Mouse (Mus musculus): Measurements from ENCODE around the gene Arhgef6. TPM values are rescaled to one million over a fixed set of nuclear protein-coding genes. Genes with fewer than 3 reads are reported as not detected.

The Arhgef6 gene
- polyA plus RNA-seq, 1 experiment from 2014 or later = 8.8 TPM

DNA sequence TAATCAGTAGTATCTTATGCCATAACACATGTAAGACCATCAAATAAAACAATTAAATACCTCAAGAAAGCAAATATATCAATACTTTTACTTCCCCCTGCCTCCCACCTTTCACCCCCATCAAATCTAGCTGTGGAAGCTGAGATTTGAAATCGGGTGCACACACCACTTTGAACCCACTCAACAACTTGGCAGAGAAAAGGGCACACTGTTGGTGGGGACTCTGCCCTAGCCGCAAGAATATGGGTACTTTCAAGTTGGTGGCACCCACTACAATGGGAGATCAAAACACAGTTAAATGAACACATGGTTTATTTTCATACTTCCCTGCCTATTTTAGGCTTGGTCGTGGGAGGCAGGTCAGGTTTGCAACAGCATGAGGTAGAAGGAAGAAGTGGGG lies 116.6 kb downstream of the Arhgef6 start:
- H3K9me3 ChIP-seq = no peaks in the 10 kb centered on the region
- H3K27me3 ChIP-seq = no peaks in the 10 kb centered on the region
- no peak overlapping the region for H3K27ac ChIP-seq
- H3K36me3 ChIP-seq = no peaks in the 10 kb centered on the region
- H3K4me2 ChIP-seq = no peak overlapping the region
- H3K4me3 ChIP-seq = no peak overlapping the region
- no peak overlapping the region for H3K9ac ChIP-seq
- no peak for ATAC-seq (ENCODE audit: insufficient number of reproducible peaks, insufficient read depth, low FRiP score, low TSS enrichment, low read depth)
- WGBS = 78% methylated on average over 3 of the region's 3 CpGs
- no peaks in the 10 kb centered on the region for H3K4me1 ChIP-seq

- Histone ChIP-seq H3K9ac (no peak overlapping the region), H3K4me2 (no peak overlapping the region), H3K36me3 (no peaks in the 10 kb centered on the region), H3K4me3 (no peak overlapping the region), H3K4me1 (no peaks in the 10 kb centered on the region), H3K9me3 (no peaks in the 10 kb centered on the region), H3K27ac (no peak overlapping the region), H3K27me3 (no peaks in the 10 kb centered on the region)
- WGBS = 87% methylated on average over 5 of the region's 5 CpGs
- ATAC-seq (ENCODE audit: insufficient number of reproducible peaks, insufficient read depth, low FRiP score, low TSS enrichment, low read depth) = no peak
These were observed 119.0 kb downstream of the Arhgef6 start for GRCm38 (mm10) chrX:57219563-57219962.

GRCm38 (mm10) chrX:57216271-57216670 lies 122.3 kb downstream of the Arhgef6 start:
- Histone ChIP-seq H3K36me3 (no peaks in the 10 kb centered on the region), H3K4me1 (no peaks in the 10 kb centered on the region), H3K9me3 (no peaks in the 10 kb centered on the region), H3K9ac (no peak overlapping the region), H3K27me3 (no peaks in the 10 kb centered on the region), H3K4me3 (no peak overlapping the region), H3K27ac (no peak overlapping the region), H3K4me2 (no peak overlapping the region)
- no peak for ATAC-seq (ENCODE audit: insufficient number of reproducible peaks, insufficient read depth, low FRiP score, low TSS enrichment, low read depth)
- 65% methylated on average over 5 of the region's 5 CpGs for WGBS

GRCm38 (mm10) chrX:57215495-57215894 lies 123.0 kb downstream of the Arhgef6 start:
- Histone ChIP-seq H3K9me3 (no peaks in the 10 kb centered on the region), H3K9ac (no peak overlapping the region), H3K4me1 (no peaks in the 10 kb centered on the region), H3K27me3 (no peaks in the 10 kb centered on the region), H3K4me2 (no peak overlapping the region), H3K4me3 (no peak overlapping the region), H3K27ac (no peak overlapping the region), H3K36me3 (no peaks in the 10 kb centered on the region)
- 88% methylated on average over 4 of the region's 4 CpGs for WGBS
- no peak for ATAC-seq (ENCODE audit: insufficient number of reproducible peaks, insufficient read depth, low FRiP score, low TSS enrichment, low read depth)

GRCm38 (mm10) chrX:57212862-57213261 lies 125.7 kb downstream of the Arhgef6 start:
- ATAC-seq (ENCODE audit: insufficient number of reproducible peaks, insufficient read depth, low FRiP score, low TSS enrichment, low read depth) = no peak
- Histone ChIP-seq H3K4me1 (no peaks in the 10 kb centered on the region), H3K27ac (no peak overlapping the region), H3K36me3 (no peaks in the 10 kb centered on the region), H3K4me3 (no peak overlapping the region), H3K4me2 (no peak overlapping the region), H3K9me3 (no peaks in the 10 kb centered on the region), H3K27me3 (no peaks in the 10 kb centered on the region), H3K9ac (no peak overlapping the region)
- WGBS = 57% methylated on average over 3 of the region's 3 CpGs

- no peaks in the 10 kb centered on the region for H3K4me1 ChIP-seq
- WGBS = 88% methylated on average over 9 of the region's 9 CpGs
- ATAC-seq (ENCODE audit: insufficient number of reproducible peaks, insufficient read depth, low FRiP score, low TSS enrichment, low read depth) = no peak
These were observed 126.7 kb downstream of the Arhgef6 start, which contains the start of gene Cd40lg for GRCm38 (mm10) chrX:57211876-57212275. Gene Cd40lg (plus strand): TSS chrX:57212143.

GRCm38 (mm10) chrX:57210591-57210990 lies 127.9 kb downstream of the Arhgef6 start:
- WGBS = 85% methylated on average over 1 of the region's 1 CpGs
- no peak for ATAC-seq (ENCODE audit: insufficient number of reproducible peaks, insufficient read depth, low FRiP score, low TSS enrichment, low read depth)

More at GRCm38 (mm10) chrX:57211876-57212275, 126.7 kb downstream of the Arhgef6 start, which contains the start of gene Cd40lg:
- Histone ChIP-seq H3K27ac (no peak within 1 kb of the TSS), H3K4me2 (no peak within 1 kb of the TSS), H3K9me3 (no peaks in the 10 kb centered on the region), H3K4me3 (no peak within 1 kb of the TSS), H3K9ac (no peak within 1 kb of the TSS), H3K36me3 (no peaks in the 10 kb centered on the region), H3K27me3 (no peaks in the 10 kb centered on the region)

GRCm38 (mm10) chrX:57200397-57200796 lies 138.1 kb downstream of the Arhgef6 start:
- Histone ChIP-seq H3K9me3 (no peaks in the 10 kb centered on the region), H3K4me3 (no peak overlapping the region), H3K4me1 (no peaks in the 10 kb centered on the region), H3K27ac (no peak overlapping the region), H3K27me3 (no peaks in the 10 kb centered on the region), H3K4me2 (no peak overlapping the region), H3K9ac (no peak overlapping the region), H3K36me3 (no peaks in the 10 kb centered on the region)
- WGBS = 58% methylated on average over 2 of the region's 2 CpGs
- ATAC-seq (ENCODE audit: insufficient number of reproducible peaks, insufficient read depth, low FRiP score, low TSS enrichment, low read depth) = no peak

More at GRCm38 (mm10) chrX:57210591-57210990, 127.9 kb downstream of the Arhgef6 start:
- Histone ChIP-seq H3K9ac (no peak overlapping the region), H3K27me3 (no peaks in the 10 kb centered on the region), H3K4me1 (no peaks in the 10 kb centered on the region), H3K9me3 (no peaks in the 10 kb centered on the region), H3K4me2 (no peak overlapping the region), H3K4me3 (no peak overlapping the region), H3K36me3 (no peaks in the 10 kb centered on the region), H3K27ac (no peak overlapping the region)

GRCm38 (mm10) chrX:57198036-57198435 lies 140.5 kb downstream of the Arhgef6 start:
- no peak overlapping the region for H3K4me2 ChIP-seq
- no peaks in the 10 kb centered on the region for H3K9me3 ChIP-seq
- H3K9ac ChIP-seq = no peak overlapping the region
- no peaks in the 10 kb centered on the region for H3K4me1 ChIP-seq
- no peak for ATAC-seq (ENCODE audit: insufficient number of reproducible peaks, insufficient read depth, low FRiP score, low TSS enrichment, low read depth)
- 52% methylated on average over 2 of the region's 2 CpGs for WGBS
- no peak overlapping the region for H3K27ac ChIP-seq
- H3K27me3 ChIP-seq = no peaks in the 10 kb centered on the region
- no peaks in the 10 kb centered on the region for H3K36me3 ChIP-seq
- no peak overlapping the region for H3K4me3 ChIP-seq

DNA sequence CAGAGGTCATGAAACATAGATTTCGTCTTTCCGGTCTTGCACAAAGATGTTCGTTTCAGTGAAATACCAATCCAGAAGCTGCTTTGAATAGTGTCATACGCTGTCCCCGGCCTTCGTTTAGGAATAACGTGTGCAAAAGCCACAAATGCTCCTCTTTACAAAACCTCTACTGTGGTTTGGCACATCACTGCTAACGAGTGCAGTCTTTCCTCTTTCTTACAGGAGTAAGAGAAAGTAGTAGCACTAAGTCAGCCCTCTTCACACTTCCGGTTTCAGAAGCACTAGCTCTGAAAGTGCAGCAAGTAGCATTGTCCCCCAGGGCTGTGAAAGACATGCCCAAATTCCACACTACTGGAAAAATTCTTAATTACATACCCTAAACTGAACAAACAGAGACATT lies 142.2 kb downstream of the Arhgef6 start:
- ATAC-seq (ENCODE audit: insufficient number of reproducible peaks, insufficient read depth, low FRiP score, low TSS enrichment, low read depth) = no peak
- Histone ChIP-seq H3K4me3 (no peak overlapping the region), H3K9me3 (no peaks in the 10 kb centered on the region), H3K27ac (no peak overlapping the region), H3K36me3 (no peaks in the 10 kb centered on the region), H3K27me3 (no peaks in the 10 kb centered on the region), H3K9ac (no peak overlapping the region), H3K4me2 (no peak overlapping the region), H3K4me1 (no peaks in the 10 kb centered on the region)
- WGBS = 81% methylated on average over 9 of the region's 9 CpGs

DNA sequence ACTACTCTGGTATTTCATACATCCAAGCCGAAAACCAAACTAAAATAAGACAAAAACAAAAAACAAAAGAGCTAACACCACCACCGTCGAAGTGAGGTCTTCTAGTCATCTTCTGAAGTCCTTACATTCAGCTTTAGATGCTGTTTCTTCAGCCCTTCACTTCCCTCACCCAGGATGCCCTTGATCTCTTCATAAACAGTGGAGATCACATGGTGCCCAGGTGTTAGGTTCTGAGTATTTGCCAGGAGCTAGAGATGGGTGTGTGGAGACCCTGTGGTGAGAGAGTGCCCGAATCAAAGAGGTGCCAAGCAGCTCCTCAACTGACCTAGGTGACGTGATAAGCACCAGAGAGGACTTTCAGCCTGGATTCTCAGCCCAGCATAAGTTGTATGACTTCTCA lies 149.2 kb downstream of the Arhgef6 start:
- ATAC-seq (ENCODE audit: insufficient number of reproducible peaks, insufficient read depth, low FRiP score, low TSS enrichment, low read depth) = no peak
- H3K9me3 ChIP-seq = no peaks in the 10 kb centered on the region

DNA sequence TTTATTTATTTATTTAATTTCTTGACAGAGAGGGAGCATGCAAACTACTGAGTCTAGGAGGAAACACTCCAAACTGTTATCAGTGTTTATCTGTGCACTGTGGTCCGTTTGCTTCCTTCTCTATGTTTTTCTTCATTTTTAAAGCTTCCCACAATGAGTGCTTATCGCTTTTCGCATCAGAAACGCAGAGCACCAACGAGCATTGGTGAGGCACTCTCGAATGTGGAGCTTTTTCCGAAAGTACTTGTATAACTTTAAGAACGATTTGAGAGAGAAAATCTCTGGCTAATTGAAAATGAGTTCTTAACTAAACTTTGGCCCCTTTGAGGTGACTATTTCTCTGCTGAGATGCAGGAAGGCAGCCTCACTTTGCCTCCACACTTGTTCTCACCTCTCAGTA lies 151.2 kb downstream of the Arhgef6 start:
- WGBS = 79% methylated on average over 8 of the region's 8 CpGs
- ATAC-seq (ENCODE audit: insufficient number of reproducible peaks, insufficient read depth, low FRiP score, low TSS enrichment, low read depth) = no peak
- no peak overlapping the region for H3K4me2 ChIP-seq

More for the DNA sequence above, 149.2 kb downstream of the Arhgef6 start:
- H3K4me3 ChIP-seq = no peak overlapping the region
- no peak overlapping the region for H3K4me2 ChIP-seq
- WGBS = 84% methylated on average over 5 of the region's 5 CpGs
- no peak overlapping the region for H3K27ac ChIP-seq
- H3K4me1 ChIP-seq = no peaks in the 10 kb centered on the region
- no peaks in the 10 kb centered on the region for H3K27me3 ChIP-seq
- no peaks in the 10 kb centered on the region for H3K36me3 ChIP-seq
- no peak overlapping the region for H3K9ac ChIP-seq

DNA sequence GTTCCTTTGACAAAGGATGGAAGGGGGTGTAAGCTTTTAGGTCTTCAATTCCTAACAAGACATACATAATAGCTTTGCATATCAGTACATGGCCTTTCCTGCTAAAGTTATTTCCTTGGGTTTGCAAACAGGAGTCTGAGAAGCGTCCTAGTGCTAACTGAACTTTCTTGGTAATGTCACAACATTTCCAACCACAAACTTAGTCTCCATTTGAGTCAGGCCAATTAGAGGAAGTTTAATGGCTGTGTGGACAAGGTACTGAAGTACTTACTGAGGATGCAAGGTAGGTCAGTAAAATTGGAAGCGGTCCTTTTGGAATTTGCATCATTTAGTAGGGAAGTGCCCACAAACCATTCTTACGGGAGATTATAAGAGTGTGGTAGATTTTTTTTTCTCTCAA lies 155.2 kb downstream of the Arhgef6 start:
- Histone ChIP-seq H3K4me3 (no peak overlapping the region), H3K36me3 (no peaks in the 10 kb centered on the region), H3K27me3 (no peaks in the 10 kb centered on the region), H3K27ac (no peak overlapping the region), H3K4me2 (no peak overlapping the region), H3K4me1 (no peaks in the 10 kb centered on the region), H3K9me3 (no peaks in the 10 kb centered on the region), H3K9ac (no peak overlapping the region)
- no peak for ATAC-seq (ENCODE audit: insufficient number of reproducible peaks, insufficient read depth, low FRiP score, low TSS enrichment, low read depth)
- 90% methylated on average over 3 of the region's 3 CpGs for WGBS

More for the DNA sequence above, 151.2 kb downstream of the Arhgef6 start:
- H3K27ac ChIP-seq = no peak overlapping the region
- no peaks in the 10 kb centered on the region for H3K4me1 ChIP-seq
- no peak overlapping the region for H3K4me3 ChIP-seq
- no peaks in the 10 kb centered on the region for H3K9me3 ChIP-seq
- no peak overlapping the region for H3K9ac ChIP-seq
- H3K36me3 ChIP-seq = no peaks in the 10 kb centered on the region
- no peaks in the 10 kb centered on the region for H3K27me3 ChIP-seq

Measured in embryonic facial prominence, embryonic 13.5 days (tissue).